Mouse (Mus musculus) heart, postnatal 14 days (tissue): ENCODE data around the gene Slfn14. TPM values are rescaled to one million over a fixed set of nuclear protein-coding genes. Genes with fewer than 3 reads are reported as not detected.
"Not testable (repeated sequence)": the region's sequence is repeated elsewhere in the genome, so short reads cannot be mapped to it uniquely, and the experiment has no call there.

ENCODE experiments used
- DNase-seq, 2 experiments: peaks; one replicate each; pipeline ENCODE4 v3.0.0; 2021 to 2022
- intact Hi-C: fragments of 180-260 bp; cut with DNase I; formaldehyde crosslinking; loops from one replicate; pipeline ENCODE4 v1.15.1; 2025
- long read RNA-seq, 2 experiments: library from polyadenylated mRNA; stranded (forward); transcript quantifications; one replicate each; pipeline ENCODE4 v2.0.0; 2021
- total RNA-seq, 2 experiments: library from RNA; stranded (reverse); gene quantifications; 2 replicates each; pipeline ENCODE4 v1.2.3; 2021

Gene Slfn14
- under 1 TPM; 0.07 to 0.19 TPM for total RNA-seq
- long read RNA-seq, experiment 1: 0 reads
- long read RNA-seq, experiment 2: 0 reads

- no peak for DNase-seq
- intact Hi-C loops: no loop called here
Observed at GRCm38 (mm10) chr11:83286566-83286965, at the start of gene Slfn14. TSS of gene Slfn14 (minus strand) at chr11:83286726.

DNA sequence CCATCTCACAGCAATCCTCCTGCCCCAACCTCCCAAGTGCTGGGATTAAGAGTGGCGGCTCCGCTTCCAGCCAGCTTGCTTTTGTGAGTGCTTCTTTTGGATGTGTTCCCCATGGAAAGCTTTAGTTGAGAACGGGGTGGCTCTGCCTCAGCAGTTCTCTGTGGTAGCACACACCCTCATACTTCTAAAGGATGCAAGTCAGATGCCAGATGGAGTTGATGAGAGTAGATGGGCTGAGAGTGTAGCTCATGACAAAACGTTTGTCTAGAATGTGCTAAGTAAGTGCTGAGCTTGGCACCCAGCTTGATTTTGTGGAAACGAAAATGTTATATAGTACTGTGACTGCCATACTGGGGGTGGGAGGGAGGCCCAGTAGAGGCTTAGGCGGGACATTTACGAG, 49.3 kb upstream of the Slfn14 start:
- intact Hi-C loops: no loop called here
- DNase-seq: no peak

GRCm38 (mm10) chr11:83327427-83327826, 40.9 kb upstream of the Slfn14 start:
- DNase-seq: peak; percentile 54 to 66

DNA sequence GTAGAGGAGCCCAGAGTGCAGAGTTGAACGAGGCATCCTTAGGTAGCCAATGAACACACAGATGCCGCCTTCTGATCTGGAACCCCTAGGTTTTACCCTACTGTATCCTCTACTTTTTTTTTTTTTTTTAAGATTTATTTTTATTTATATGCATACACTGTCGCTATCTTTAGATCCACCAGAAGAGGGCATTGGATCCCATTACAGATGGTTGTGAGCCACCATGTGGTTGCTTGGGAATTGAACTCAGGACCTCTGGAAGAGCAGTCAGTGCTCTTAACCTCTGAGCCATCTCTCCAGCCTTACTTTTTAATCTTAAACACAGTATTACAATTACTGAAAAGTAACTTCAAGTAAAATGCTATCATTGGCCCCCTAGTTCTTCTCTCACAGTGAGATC, 40.2 kb upstream of the Slfn14 start:
- intact Hi-C loops: loop anchor here (2.0 kb wide), 1 partner anchor 98 kb away; no protein-coding TSS in a partner anchor
- not testable (repeated sequence) for DNase-seq

More at GRCm38 (mm10) chr11:83327427-83327826, 40.9 kb upstream of the Slfn14 start:
- intact Hi-C loops: loop anchor here (2.0 kb wide), 1 partner anchor 97 kb away; no protein-coding TSS in a partner anchor

DNA sequence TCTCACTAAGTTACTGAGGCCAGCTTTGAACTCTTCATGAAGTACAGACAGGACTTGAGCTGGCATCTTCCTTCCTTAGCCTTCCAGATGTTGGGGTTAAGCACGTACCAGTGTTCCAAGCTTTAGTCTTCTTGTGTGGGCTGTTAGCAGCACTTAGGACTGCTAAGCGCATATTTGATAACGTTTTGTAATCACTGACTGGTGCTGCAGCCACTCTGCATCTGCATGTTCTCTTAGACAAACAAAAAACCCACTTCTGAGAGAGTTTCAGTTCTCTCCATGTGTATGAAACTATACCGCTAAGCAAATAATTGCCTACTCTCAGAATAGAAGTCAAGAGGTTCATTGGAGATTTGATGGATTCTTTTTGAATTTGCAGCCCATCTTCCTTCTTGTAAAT, 32.5 kb upstream of the Slfn14 start:
- intact Hi-C loops: no loop called here

DNA sequence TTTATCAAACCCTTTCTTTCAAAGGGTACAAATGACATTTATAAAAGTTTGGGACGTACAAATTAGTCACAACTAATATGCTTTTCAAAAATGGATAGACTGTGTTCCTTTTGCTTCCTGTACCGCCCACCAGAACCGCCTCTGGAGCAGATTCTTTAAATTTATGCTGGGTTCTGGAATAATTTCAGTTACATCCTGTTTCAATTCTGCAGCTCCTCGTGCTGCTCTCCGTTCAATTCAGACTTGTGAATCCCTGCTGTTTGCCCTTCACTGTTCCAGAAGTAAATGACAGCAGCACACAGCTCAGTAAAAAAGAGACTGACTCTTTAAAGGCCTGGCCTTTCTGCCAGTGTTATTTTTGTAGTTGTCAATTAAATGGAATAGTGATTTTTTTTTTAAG, 25.9 kb upstream of the Slfn14 start:
- intact Hi-C loops: no loop called here
- DNase-seq: no peak

More for the DNA sequence above, 32.5 kb upstream of the Slfn14 start:
- DNase-seq: no peak

DNA sequence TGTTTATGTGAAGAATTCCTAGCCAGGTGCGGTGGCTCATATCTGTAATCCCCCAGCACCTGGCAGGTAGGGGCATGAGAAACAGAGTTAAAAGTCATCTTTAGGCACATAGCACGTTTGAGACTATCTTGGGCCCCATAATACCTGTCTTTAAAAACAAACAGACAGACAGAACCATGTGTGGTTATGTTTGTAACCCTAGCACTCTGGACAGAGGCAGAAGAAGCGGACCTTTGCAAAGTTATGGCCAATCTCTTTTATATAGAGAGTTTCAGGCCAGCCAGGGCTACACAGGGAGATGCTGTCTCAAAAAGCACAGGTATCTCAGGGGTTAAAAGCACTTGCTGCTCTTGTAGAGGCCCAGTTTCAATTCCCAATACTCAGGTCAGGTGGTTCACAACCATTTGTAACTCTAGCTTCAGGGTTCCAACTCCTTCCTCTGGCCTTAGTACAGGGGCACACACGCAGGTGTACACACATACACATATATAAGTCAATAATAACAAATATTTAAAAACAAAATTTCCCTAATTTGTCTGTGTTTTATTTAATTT, 20.3 kb upstream of the Slfn14 start:
- DNase-seq: no peak
- intact Hi-C loops: no loop called here

GRCm38 (mm10) chr11:83304485-83304884, 18.0 kb upstream of the Slfn14 start:
- no peak for DNase-seq
- intact Hi-C loops: no loop called here

DNA sequence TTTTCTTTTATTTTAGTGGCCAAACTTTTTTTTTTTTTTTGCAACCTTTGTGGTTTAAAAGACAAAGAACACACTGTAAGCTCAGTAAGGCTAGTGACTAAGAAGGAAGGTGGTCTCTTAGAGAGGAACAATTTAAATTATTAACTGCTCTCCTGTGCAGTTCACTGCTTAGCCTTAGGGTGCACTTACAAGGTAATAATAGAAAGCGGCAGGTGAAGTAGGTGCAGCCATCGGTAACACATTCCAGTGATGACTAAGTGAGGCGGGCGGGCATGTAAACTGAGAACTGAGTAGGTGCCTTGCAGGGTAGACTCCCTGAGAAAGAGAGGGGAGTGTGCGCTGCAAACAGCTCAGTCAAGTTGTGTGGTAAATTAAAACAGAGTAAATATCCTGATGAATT, 17.2 kb upstream of the Slfn14 start:
- no peak for DNase-seq

GRCm38 (mm10) chr11:83302526-83303251, 16.2 kb upstream of the Slfn14 start, which contains the start of gene Pex12:
TSS of gene Pex12 (minus strand) at chr11:83302586.
- peak; percentile 91 to 97 for DNase-seq
- intact Hi-C loops: no loop called here

More for the DNA sequence above, 17.2 kb upstream of the Slfn14 start:
- intact Hi-C loops: no loop called here

DNA sequence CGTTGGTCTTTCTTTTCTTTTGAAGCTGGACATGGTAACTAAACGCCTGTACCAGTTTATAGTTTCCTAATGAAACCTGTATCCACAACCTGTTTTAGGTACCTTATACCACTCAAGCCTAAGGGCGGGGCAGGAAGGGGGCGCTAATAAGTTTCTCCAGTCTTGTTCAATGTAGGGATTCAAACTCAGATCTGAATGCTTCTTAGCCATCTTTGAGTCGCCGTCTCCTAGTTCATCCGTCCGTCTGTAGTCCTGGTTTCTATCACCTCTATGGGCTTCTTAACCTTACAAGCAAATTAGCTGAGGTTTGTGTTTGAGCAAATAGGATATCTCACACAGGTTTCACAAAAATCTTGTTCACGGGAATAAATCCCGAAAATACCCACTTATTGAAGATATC, 15.6 kb upstream of the Slfn14 start:
- no peak for DNase-seq
- intact Hi-C loops: no loop called here

- no peak for DNase-seq
- intact Hi-C loops: no loop called here
Observed at GRCm38 (mm10) chr11:83301431-83301831, 14.9 kb upstream of the Slfn14 start.

DNA sequence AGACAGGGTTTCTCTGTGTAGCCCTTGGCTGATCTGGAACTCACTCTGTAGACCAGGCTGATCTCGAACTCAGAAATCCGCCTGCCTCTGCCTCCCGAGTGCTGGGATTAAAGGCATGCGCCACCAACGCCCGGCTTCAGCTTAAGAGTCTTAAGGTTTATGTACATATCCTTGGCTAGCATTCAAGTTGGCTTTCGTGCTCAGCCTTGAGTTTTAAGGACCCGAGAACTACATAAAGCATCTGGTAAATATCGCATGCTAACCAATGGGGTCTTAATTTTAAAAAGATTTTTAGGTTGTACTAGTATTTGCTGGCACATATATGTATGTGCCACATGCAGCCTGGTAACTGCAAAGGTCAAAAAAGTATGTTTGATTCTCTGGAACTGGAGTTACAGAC, 13.2 kb upstream of the Slfn14 start:
- intact Hi-C loops: no loop called here
- no peak for DNase-seq

GRCm38 (mm10) chr11:83298225-83299195, 12.0 kb upstream of the Slfn14 start, which contains the start of gene Ap2b1:
TSS of gene Ap2b1 (plus strand) at chr11:83299024.
- intact Hi-C loops: no loop called here
- DNase-seq: peak; percentile 89 to 92

- intact Hi-C loops: no loop called here
- no peak for DNase-seq
Observed at GRCm38 (mm10) chr11:83297816-83298215, 11.3 kb upstream of the Slfn14 start.

- intact Hi-C loops: no loop called here
- no peak for DNase-seq
Observed at GRCm38 (mm10) chr11:83294133-83294532, 7.6 kb upstream of the Slfn14 start.

- DNase-seq: no peak
- intact Hi-C loops: no loop called here
Observed at GRCm38 (mm10) chr11:83293182-83293581, 6.7 kb upstream of the Slfn14 start.

- no peak for DNase-seq
- intact Hi-C loops: no loop called here
Observed at GRCm38 (mm10) chr11:83292251-83292587, 5.7 kb upstream of the Slfn14 start.

GRCm38 (mm10) chr11:83291375-83292250, 5.1 kb upstream of the Slfn14 start:
- intact Hi-C loops: no loop called here
- peak; percentile 94 to 95 for DNase-seq

GRCm38 (mm10) chr11:83289633-83290032, 3.1 kb upstream of the Slfn14 start:
- DNase-seq: no peak
- intact Hi-C loops: no loop called here
